Mouse (Mus musculus) spleen, adult 2 months (tissue): ENCODE data around the gene Tjap1.

Source experiments
- CTCF ChIP-seq: fragments of 200-500 bp; IDR thresholded peaks from 2 replicates; pipeline ENCODE4 v1.5.1; 2011; ENCODE audit warnings: mild to moderate bottlenecking, inconsistent platforms; ENCODE audit not compliant: insufficient read depth, insufficient read length, insufficient replicate concordance; ENCODE audit errors: extremely low read depth
- POLR2A ChIP-seq: fragments of 200-500 bp; IDR thresholded peaks from 2 replicates; pipeline ENCODE4 v1.6.1; 2011; ENCODE audit warnings: low read depth, low read length, inconsistent platforms

DNA sequence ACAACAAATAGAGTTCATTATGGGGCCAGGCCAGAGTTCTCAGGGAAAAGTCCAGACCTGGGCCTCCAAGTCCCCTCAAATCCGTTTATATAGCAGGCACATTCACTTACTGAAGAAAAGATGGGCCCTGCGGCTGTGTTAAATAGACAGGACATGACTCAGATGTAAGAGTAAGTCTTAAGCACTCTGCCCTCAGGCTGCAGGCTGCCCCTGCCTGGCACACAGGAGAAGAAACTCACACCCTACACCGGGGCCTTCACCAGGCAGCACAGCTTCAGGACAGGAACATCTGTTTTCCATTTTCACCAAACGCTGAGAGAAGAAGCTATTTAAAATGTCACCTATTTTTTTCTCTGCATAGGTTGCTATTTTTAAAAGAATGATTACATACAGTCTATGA, 5.2 kb downstream of the Tjap1 start:
- TF ChIP-seq POLR2A (no peak), CTCF (no peak)
